Mouse (Mus musculus) gastrocnemius, adult 18-20 months (tissue): ENCODE measurements around the gene Gosr2. TPM values are rescaled to one million over a fixed set of nuclear protein-coding genes. Genes with fewer than 3 reads are reported as not detected.
A peak's percentile ranks its signal among the peaks of the same experiment; 100 is the strongest.

Source experiments
- DNase-seq: peaks from one replicate; pipeline ENCODE4 v3.0.0; 2021; ENCODE audit warnings: low spot score
- total RNA-seq, 2 experiments: library from RNA; stranded (reverse); gene quantifications; 2 replicates each; pipeline ENCODE4 v1.2.3; 2021

Gene Gosr2
- total RNA-seq, 2 experiments from 2014 or later = 39.2 to 42.6 TPM

DNA sequence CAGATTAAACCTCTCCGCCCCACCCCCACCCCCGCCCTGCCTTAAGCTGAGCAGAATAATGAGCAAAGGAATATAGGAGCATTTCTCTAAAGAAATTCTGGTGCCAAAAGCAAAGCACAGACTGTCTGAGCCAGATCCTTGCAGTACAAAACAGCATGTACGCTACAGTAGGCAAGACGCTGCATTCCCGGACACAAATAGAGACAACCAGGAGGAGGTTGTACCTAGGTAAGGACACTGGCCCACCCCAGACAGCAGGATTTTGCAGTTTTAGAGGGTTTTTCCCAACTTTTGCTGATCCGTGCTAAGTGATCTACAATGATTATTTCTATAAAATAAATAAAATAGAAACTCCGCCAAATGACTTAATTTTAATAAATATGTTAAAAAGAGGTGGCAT, 49.0 kb downstream of the Gosr2 start:
- DNase-seq = no peak

- DNase-seq = no peak
These were observed 49.6 kb downstream of the Gosr2 start for GRCm38 (mm10) chr11:103647921-103648620.

- DNase-seq = no peak
These were observed 51.4 kb downstream of the Gosr2 start for GRCm38 (mm10) chr11:103646301-103646700.

DNA sequence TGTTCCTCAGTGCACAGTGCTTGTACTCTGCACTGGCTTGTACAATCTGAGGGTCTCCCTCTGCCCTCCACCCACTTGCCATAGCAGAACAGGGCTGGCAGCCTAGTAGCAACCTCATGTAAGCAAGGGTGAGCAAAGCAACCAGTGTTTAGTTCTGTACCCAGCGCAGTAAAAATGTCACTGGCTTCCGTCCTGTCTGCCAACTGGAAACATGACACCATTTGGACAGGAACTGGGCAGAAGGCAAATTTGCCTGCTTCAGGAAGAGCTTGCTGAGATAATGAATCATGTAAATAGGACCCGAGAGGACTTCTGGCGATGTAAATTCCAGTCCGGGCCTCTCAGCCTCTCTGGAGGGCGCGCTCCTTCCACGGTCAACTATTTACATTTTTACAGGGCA, 52.0 kb downstream of the Gosr2 start:
- peak; percentile 50 for DNase-seq

DNA sequence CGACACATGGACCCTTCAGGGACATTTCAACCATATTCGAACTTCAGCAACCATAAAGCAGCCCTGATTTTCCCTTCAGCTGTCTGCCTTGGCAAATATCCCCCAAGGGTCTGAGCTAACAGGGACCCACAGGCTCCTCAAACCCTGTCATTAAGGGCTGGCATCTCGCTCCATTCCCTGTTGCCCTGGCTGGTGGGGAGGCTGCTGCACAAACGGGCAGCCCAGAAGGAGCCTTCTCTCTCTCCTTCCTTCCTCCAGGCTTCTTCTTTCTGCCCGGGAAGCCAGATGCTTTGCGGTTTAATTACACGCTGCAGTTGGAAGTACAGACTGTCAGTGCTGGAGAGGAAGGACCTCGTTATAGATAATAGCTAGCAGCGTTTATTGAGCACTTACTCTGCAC, 54.5 kb downstream of the Gosr2 start:
- no peak for DNase-seq

DNA sequence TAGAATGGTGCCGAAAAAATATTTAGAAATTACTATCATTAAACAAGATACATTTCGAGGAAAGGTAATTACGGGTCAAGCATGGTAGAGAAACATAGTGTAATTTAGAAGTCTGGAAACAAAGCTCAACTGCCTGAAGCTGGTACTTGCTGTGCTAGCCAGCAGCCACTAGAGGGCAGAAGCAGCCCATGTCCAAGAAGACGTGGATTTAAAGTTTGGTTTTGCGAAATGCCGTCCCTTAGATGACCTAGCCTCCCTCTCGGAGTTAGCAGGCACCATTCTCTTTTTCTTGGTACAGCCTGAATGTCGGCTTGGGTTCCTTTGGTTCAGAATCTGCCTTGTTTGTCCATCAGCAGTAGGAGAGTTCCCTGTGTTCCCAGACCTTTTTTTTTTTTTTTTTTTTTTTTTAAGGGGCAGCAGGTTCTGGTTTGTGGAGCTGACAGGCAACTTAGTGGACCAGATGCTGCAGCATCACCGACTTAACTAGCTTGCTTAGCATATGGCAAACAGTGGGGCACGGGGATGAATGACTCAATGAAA, 58.2 kb downstream of the Gosr2 start:
- peak; percentile 35 for DNase-seq

GRCm38 (mm10) chr11:103638790-103639189, 58.9 kb downstream of the Gosr2 start, which contains the start of gene Lyzl6:
Gene Lyzl6, minus strand, starts transcription at chr11:103638890.
- no peak for DNase-seq

GRCm38 (mm10) chr11:103636261-103636660, 61.4 kb downstream of the Gosr2 start:
- no peak for DNase-seq

DNA sequence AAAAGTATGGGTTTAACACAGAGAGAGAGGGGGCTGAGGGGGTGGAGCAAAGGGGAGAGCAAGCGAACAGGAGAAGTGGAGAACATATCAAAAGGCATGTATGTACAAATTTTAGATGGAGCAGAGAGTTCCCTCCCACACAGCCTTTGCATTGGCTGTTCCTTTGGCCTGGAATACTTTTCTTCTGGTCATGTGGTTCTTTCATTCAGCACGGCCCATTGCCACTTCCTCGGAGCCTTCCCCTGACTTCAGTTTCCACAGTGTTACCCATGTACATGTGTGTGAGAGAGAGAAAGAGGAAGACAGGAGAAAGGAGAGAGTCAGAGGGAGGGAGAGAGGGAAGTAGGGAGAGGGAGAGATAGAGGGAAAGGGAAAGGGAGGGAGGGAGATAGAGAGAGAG, 62.2 kb downstream of the Gosr2 start:
- no peak for DNase-seq

DNA sequence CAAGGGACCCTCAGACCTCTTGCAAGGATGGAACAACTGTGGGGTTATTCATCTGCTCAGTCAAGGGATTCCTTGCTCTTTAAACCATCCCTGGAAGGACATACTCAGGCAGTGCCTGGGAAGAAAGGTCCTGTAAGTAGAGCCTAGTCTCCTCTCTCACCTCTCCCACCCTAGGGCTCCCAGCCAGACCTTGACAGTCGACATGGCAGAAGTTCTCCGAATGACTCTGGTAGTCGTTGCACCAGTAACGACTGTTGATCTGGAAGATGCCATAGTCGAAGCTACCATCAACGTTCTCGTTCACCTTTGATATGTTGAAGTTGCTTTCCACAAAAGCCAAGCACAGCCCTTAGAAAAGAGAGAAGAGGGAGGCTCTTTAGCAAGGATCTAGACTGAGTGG, 62.9 kb downstream of the Gosr2 start:
- no peak for DNase-seq

GRCm38 (mm10) chr11:103627453-103627852, 70.2 kb downstream of the Gosr2 start:
- no peak for DNase-seq

Other genes with a start within 250 kb of the Gosr2 start
- not detected for gene Lrrc37a, start 193.3 kb downstream of the Gosr2 start, total RNA-seq
- not detected for gene Gm884, start 76.8 kb downstream of the Gosr2 start, total RNA-seq
- not detected for gene Lyzl6, start 59.0 kb downstream of the Gosr2 start, total RNA-seq
- not detected for gene Rprml, start 48.3 kb downstream of the Gosr2 start, total RNA-seq
- gene Wnt9b, start 51.9 kb upstream of the Gosr2 start, total RNA-seq = under 1 TPM in 1 of 2 experiments, not detected in 1; 0.07 TPM
- gene Wnt3, start 76.3 kb upstream of the Gosr2 start, total RNA-seq = not detected